Mouse (Mus musculus) hindbrain, postnatal 0 days (tissue): ENCODE results near the gene Ccdc157. TPM values are rescaled to one million over a fixed set of nuclear protein-coding genes. Genes with fewer than 3 reads are reported as not detected.

Source experiments
- ATAC-seq: fragments of 200-750 bp; cut with Nextera tagmentation; 2 replicates; pipeline ENCODE4 v1.8.0; 2017; ENCODE audit warnings: mild to moderate bottlenecking, moderate TSS enrichment, moderate library complexity
- DNase-seq: peaks from one replicate; pipeline ENCODE4 v3.0.0-alpha.2; 2015; ENCODE audit warnings: low spot score
- H3K27ac ChIP-seq: fragments of 300-500 bp; sonication (generic); 2 replicates; pipeline ENCODE4 v1.5.1; 2014; ENCODE audit warnings: mild to moderate bottlenecking
- H3K27me3 ChIP-seq: fragments of 300-500 bp; sonication (generic); 2 replicates; pipeline ENCODE4 v1.6.1; 2014; ENCODE audit warnings: low read length, mixed read lengths; ENCODE audit not compliant: insufficient read depth
- H3K36me3 ChIP-seq: fragments of 300-500 bp; sonication (generic); 2 replicates; pipeline ENCODE4 v1.6.1; 2014; ENCODE audit warnings: low read length, mixed read lengths; ENCODE audit not compliant: insufficient read depth
- H3K4me1 ChIP-seq: fragments of 300-500 bp; sonication (generic); 2 replicates; pipeline ENCODE4 v1.6.1; 2014; ENCODE audit warnings: antibody characterized with exemption, low read length, mixed read lengths; ENCODE audit not compliant: insufficient read depth
- H3K4me2 ChIP-seq: fragments of 300-500 bp; sonication (generic); 2 replicates; pipeline ENCODE4 v1.6.1; 2014; ENCODE audit warnings: low read depth, mild to moderate bottlenecking, low read length, moderate library complexity, mixed read lengths
- H3K4me3 ChIP-seq: fragments of 300-500 bp; sonication (generic); 2 replicates; pipeline ENCODE4 v1.5.1; 2014; ENCODE audit warnings: low read length
- H3K9ac ChIP-seq: fragments of 300-500 bp; sonication (generic); replicated peaks from 2 replicates; pipeline ENCODE4 v1.6.1; 2014; ENCODE audit warnings: mild to moderate bottlenecking, low read length, moderate library complexity, mixed read lengths
- H3K9me3 ChIP-seq: fragments of 300-500 bp; sonication (generic); 2 replicates; pipeline ENCODE4 v1.6.1; 2016; ENCODE audit warnings: low read length, mixed read lengths
- CTCF ChIP-seq: IDR thresholded peaks from 2 replicates; pipeline ENCODE4 v1.5.1; 2016; ENCODE audit warnings: antibody characterized with exemption, control low read depth, low read depth
- whole genome bisulfite sequencing: fragments of 180-500 bp; shearing (Covaris S2); extraction: QIAGEN DNeasy Blood & Tissue Kit; methylation state at CpG from one replicate; pipeline ENCODE4 v1.1.7; 2014; 5-methylcytosine and 5-hydroxymethylcytosine counted together
- polyA plus RNA-seq: library from polyadenylated mRNA; unstranded; fragments of >200 nt; fragmentation: Nextera tagmentation; extraction: Ambion mirVana; gene quantifications from 2 replicates; pipeline ENCODE4 v1.2.1, GENCODE M21; 2015
- total RNA-seq: library from RNA; depleted of rRNA; stranded (reverse); fragments of >200 nt; gene quantifications from 2 replicates; pipeline ENCODE4 v1.2.3, GENCODE M21; 2014

Gene Ccdc157
- total and polyA plus RNA-seq, 2 experiments from 2014 or later = 10.9 to 20.8 TPM

- Histone ChIP-seq H3K4me3 (no peak within 1 kb of the TSS), H3K4me2 (no peak within 1 kb of the TSS), H3K4me1 (peaks cover 14% of the 10 kb centered on the region; the same call in 1 of the 2 replicates), H3K9ac (no peak within 1 kb of the TSS), H3K27me3 (no peaks in the 10 kb centered on the region), H3K9me3 (peaks cover 3% of the 10 kb centered on the region; the same call in 1 of the 2 replicates), H3K36me3 (no peaks in the 10 kb centered on the region), H3K27ac (no peak within 1 kb of the TSS)
- no peak for TF ChIP-seq CTCF
- 80% methylated on average over 10 of the region's 10 CpGs for WGBS
- no peak for ATAC-seq
- no peak for DNase-seq
These were observed 37.1 kb downstream of the Ccdc157 start, which contains the start of gene Sec14l2 for GRCm38 (mm10) chr11:4122742-4123579. Gene Sec14l2 (minus strand): TSS chr11:4123415.

GRCm38 (mm10) chr11:4122226-4122625 lies 37.9 kb downstream of the Ccdc157 start:
- H3K9me3 ChIP-seq = peaks cover 3% of the 10 kb centered on the region; the same call in 1 of the 2 replicates
- H3K4me1 ChIP-seq = peaks cover 20% of the 10 kb centered on the region
- WGBS = 69% methylated on average over 5 of the region's 5 CpGs
- ATAC-seq (no peak), DNase-seq (no peak)
- H3K9ac ChIP-seq = no peak overlapping the region
- no peak overlapping the region for H3K27ac ChIP-seq
- no peak overlapping the region for H3K4me3 ChIP-seq
- H3K4me2 ChIP-seq = no peak overlapping the region
- H3K36me3 ChIP-seq = no peaks in the 10 kb centered on the region
- no peak for TF ChIP-seq CTCF
- H3K27me3 ChIP-seq = no peaks in the 10 kb centered on the region

DNA sequence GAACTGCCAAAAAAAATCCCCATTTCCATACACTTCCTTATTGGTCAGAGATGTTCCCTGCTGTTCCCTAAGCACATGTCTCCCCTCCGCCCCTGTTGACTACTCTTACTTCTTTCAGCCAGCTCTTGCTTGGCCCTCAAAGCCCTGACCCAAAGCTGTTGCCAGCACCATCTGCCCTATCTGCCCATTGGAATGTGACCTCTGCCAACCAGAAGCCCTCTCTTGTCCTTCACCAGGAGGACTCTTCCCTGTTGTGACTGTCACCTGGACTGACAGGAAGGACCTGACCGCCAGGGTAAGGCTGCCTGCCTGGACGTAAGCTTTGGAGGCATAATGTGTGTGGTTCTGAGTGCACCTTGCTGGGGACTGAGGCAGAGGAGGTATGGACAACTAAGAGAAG lies 38.4 kb downstream of the Ccdc157 start:
- WGBS = 86% methylated on average over 3 of the region's 3 CpGs
- DNase-seq = no peak
- no peak for TF ChIP-seq CTCF
- Histone ChIP-seq H3K36me3 (no peaks in the 10 kb centered on the region), H3K4me3 (no peak overlapping the region), H3K4me1 (peaks cover 25% of the 10 kb centered on the region), H3K27me3 (no peaks in the 10 kb centered on the region), H3K27ac (no peak overlapping the region), H3K4me2 (no peak overlapping the region), H3K9ac (no peak overlapping the region), H3K9me3 (peaks cover 3% of the 10 kb centered on the region; the same call in 1 of the 2 replicates)
- no peak for ATAC-seq

GRCm38 (mm10) chr11:4119635-4120034 lies 40.5 kb downstream of the Ccdc157 start:
- Histone ChIP-seq H3K4me2 (no peak overlapping the region), H3K9me3 (0 out of 2 replicates have a peak, but pooled peaks cover 2% of the 10 kb centered on the region), H3K27me3 (no peaks in the 10 kb centered on the region), H3K9ac (no peak overlapping the region), H3K27ac (no peak overlapping the region), H3K4me1 (peaks cover 25% of the 10 kb centered on the region), H3K36me3 (no peaks in the 10 kb centered on the region), H3K4me3 (no peak overlapping the region)
- ATAC-seq (no peak), DNase-seq (no peak)
- no peak for TF ChIP-seq CTCF
- 55% methylated on average over 5 of the region's 5 CpGs for WGBS

- H3K36me3 ChIP-seq = no peaks in the 10 kb centered on the region
- WGBS = 2% methylated on average over 41 of the region's 41 CpGs
- no peak for TF ChIP-seq CTCF
These were observed 41.8 kb downstream of the Ccdc157 start for GRCm38 (mm10) chr11:4118081-4118921.

GRCm38 (mm10) chr11:4117372-4118071 lies 42.6 kb downstream of the Ccdc157 start:
- ATAC-seq (peak; percentile 43), DNase-seq (peak; percentile 50)
- Histone ChIP-seq H3K4me2 (peak overlapping the region; percentile 79), H3K27ac (peak overlapping the region; percentile 89; the same call in 1 of the 2 replicates), H3K9ac (peak overlapping the region; percentile 82), H3K4me3 (peak overlapping the region; percentile 63), H3K9me3 (no peaks in the 10 kb centered on the region), H3K4me1 (peaks cover 25% of the 10 kb centered on the region), H3K36me3 (no peaks in the 10 kb centered on the region), H3K27me3 (no peaks in the 10 kb centered on the region)
- TF ChIP-seq CTCF = peak; percentile 49
- 12% methylated on average over 3 of the region's 3 CpGs for WGBS

More at GRCm38 (mm10) chr11:4118081-4118921, 41.8 kb downstream of the Ccdc157 start:
- Histone ChIP-seq H3K4me2 (peak overlapping the region; percentile 79), H3K9me3 (no peaks in the 10 kb centered on the region), H3K9ac (peak overlapping the region; percentile 82), H3K27ac (peak overlapping the region; percentile 89), H3K27me3 (no peaks in the 10 kb centered on the region), H3K4me3 (peak overlapping the region; percentile 63), H3K4me1 (peaks cover 25% of the 10 kb centered on the region)
- ATAC-seq (peak; percentile 78), DNase-seq (peak; percentile 89)
